Mouse (Mus musculus) splenic B cell, adult 2 months (primary cell): Measurements from ENCODE around the gene 4930452B06Rik.
"Not testable (repeated sequence)": the region's sequence is repeated elsewhere in the genome, so short reads cannot be mapped to it uniquely, and the experiment has no call there.

Source experiments
- DNase-seq: peaks from one replicate; pipeline ENCODE4 v3.0.0-alpha.2; 2011; ENCODE audit warnings: low read depth, low spot score
- H3K27me3 ChIP-seq: 2 replicates; pipeline ENCODE4 v1.6.1; 2012; ENCODE audit warnings: mild to moderate bottlenecking, low read length, moderate library complexity, mixed read lengths; ENCODE audit not compliant: control insufficient read depth, poor library complexity, insufficient read depth, severe bottlenecking
- H3K36me3 ChIP-seq: 2 replicates; pipeline ENCODE4 v1.6.1; 2012; ENCODE audit warnings: mild to moderate bottlenecking, low read length, moderate library complexity, mixed read lengths; ENCODE audit not compliant: control insufficient read depth, poor library complexity, insufficient read depth, severe bottlenecking

4930452B06Rik gene

GRCm38 (mm10) chr14:8612080-8612479 is 54.0 kb downstream of the 4930452B06Rik start:
- Histone ChIP-seq H3K36me3 (no peaks in the 10 kb centered on the region), H3K27me3 (no peaks in the 10 kb centered on the region)
- DNase-seq, result no peak

DNA sequence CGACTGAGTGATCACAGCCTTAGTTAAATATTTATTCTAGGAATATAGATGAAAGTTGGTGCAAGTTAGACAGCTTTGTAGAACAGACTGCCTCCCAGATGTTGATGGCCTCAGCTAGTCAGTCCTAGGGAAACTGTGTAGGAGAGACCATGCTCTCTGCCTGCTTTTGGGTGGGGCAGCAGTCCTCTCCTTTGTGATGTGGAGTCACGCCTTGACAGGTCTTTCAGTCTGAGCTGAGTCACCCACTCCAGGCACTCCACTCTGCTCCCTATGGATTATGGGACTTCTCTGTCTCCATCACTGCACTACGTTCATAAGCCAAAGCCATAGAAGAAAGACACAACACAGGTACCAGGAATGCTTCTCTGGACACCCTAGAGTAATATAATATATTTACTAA is 55.9 kb downstream of the 4930452B06Rik start:
- H3K36me3 ChIP-seq, result no peaks in the 10 kb centered on the region

DNA sequence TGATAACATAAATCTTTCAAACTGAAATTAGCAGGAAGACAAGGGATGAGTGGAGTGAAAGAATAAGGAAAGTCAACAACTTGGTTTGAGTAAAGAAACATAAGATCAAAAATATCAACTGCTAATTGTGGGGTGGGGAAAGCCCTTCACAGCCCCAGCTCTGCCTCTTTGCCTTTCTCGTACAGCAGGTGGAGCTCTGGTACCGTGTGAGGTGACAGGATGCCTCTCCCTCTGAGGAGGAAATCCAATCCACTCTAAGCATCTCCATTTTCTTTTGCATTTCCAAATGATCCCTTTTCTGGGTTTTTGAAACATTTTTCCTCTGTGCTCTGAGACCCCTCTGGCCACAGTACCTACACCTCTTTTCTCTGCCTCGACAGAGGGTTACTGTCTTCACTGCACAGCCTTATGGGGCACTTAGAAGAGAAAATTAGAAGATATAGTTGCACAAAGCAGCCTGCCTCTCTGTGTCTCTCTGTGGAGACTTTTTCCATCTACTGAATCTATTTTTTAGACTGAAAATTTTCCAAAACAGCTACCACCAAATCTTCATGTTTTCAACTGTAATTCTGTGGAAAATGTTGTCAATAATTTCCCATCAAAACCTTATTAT is 57.4 kb downstream of the 4930452B06Rik start:
- peak; percentile 1 for DNase-seq
- Histone ChIP-seq H3K27me3 (no peaks in the 10 kb centered on the region), H3K36me3 (no peaks in the 10 kb centered on the region)

More for the DNA sequence above, 55.9 kb downstream of the 4930452B06Rik start:
- no peaks in the 10 kb centered on the region for H3K27me3 ChIP-seq
- DNase-seq, result no peak

- no peaks in the 10 kb centered on the region for H3K27me3 ChIP-seq
- no peaks in the 10 kb centered on the region for H3K36me3 ChIP-seq
- no peak for DNase-seq
Measured at GRCm38 (mm10) chr14:8604898-8605297, 61.1 kb downstream of the 4930452B06Rik start.

DNA sequence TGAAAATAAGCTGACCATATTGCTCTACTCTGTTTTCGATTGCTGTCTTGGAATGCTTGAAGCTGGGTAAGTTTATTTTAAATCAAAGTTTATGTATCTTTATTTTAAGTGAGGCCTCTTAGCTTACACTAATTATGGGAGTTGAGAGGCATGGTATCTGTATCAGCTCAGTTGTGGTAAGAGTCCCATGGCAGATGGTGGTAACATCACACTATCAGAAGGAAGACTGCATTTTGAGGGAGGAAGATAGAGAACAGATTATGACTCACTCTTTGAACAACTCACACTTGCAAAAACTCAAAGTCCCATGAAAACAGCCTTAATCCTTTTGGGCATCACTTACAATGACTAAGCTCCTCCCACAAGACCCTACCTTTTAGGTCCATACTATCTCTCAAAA is 81.0 kb downstream of the 4930452B06Rik start:
- DNase-seq, result no peak
- Histone ChIP-seq H3K36me3 (no peaks in the 10 kb centered on the region), H3K27me3 (no peaks in the 10 kb centered on the region)

DNA sequence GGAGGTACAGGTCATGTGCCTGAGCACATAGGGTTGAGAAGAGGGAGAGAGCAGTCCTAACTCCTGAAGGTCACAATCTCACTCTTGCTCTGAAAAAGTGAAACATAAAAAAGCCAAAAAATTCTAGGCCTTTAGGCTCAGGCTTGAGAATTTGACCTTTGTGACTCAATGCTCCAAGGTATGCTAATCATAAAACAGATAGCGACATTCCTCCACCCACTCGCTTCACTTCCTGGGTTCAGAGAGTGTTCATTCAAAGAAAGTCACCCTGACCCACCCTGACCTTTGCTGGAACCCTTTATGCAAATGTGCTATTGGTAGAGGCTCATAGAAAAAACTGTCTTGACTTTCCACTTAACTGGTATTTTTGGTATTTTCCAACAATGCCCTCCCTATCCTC is 115.0 kb downstream of the 4930452B06Rik start:
- H3K27me3 ChIP-seq, DNase-seq, H3K36me3 ChIP-seq: not testable (repeated sequence)

DNA sequence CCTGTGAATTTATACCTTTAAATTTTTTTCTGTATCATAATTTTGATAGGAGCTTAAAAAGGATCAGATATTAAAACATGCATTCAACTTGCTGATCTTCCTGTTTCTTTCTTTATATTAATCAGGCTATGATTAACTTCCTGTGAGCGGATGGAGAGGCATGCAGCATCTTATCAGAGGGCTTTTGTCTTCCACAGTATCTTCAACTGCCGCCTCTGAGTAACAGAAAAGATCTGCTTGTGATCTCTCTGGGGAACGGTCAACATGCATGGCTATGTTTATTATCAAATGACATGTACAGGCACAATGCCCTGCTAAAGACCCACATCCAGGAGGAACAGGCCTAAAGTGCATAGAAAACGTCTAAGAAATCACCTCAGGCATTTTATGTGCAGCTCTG is 116.9 kb downstream of the 4930452B06Rik start:
- DNase-seq, result no peak
- no peaks in the 10 kb centered on the region for H3K27me3 ChIP-seq
- no peaks in the 10 kb centered on the region for H3K36me3 ChIP-seq

GRCm38 (mm10) chr14:8536024-8536423 is 130.0 kb downstream of the 4930452B06Rik start:
- no peaks in the 10 kb centered on the region for H3K27me3 ChIP-seq
- no peaks in the 10 kb centered on the region for H3K36me3 ChIP-seq
- DNase-seq, result no peak

GRCm38 (mm10) chr14:8525232-8525631 is 140.8 kb downstream of the 4930452B06Rik start:
- DNase-seq, result no peak
- Histone ChIP-seq H3K36me3 (no peaks in the 10 kb centered on the region), H3K27me3 (no peaks in the 10 kb centered on the region)

GRCm38 (mm10) chr14:8517681-8518080 is 148.4 kb downstream of the 4930452B06Rik start:
- DNase-seq, result no peak
- no peaks in the 10 kb centered on the region for H3K36me3 ChIP-seq
- H3K27me3 ChIP-seq, result no peaks in the 10 kb centered on the region

DNA sequence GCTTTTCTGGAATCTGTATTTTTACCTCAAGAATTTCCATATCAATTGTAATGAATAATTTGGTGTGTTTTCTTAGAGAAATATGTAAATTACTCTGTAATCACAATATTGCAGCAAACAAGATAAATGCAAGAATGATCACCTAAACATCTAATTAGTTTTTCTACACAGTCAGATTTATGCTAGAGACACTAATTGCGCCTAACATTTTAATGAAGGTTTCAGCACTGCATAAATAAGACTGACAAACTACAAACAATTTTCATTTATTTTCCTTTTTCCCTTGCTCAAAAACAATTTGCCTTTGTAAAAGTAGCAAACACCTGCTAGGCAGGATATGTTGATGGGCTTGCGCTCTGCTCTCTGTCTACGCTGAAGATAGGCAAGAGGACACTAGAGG is 152.0 kb downstream of the 4930452B06Rik start:
- Histone ChIP-seq H3K36me3 (no peaks in the 10 kb centered on the region), H3K27me3 (no peaks in the 10 kb centered on the region)
- DNase-seq, result no peak

- no peaks in the 10 kb centered on the region for H3K36me3 ChIP-seq
- H3K27me3 ChIP-seq, result no peaks in the 10 kb centered on the region
- DNase-seq, result no peak
Measured at GRCm38 (mm10) chr14:8511276-8511675, 154.8 kb downstream of the 4930452B06Rik start.

DNA sequence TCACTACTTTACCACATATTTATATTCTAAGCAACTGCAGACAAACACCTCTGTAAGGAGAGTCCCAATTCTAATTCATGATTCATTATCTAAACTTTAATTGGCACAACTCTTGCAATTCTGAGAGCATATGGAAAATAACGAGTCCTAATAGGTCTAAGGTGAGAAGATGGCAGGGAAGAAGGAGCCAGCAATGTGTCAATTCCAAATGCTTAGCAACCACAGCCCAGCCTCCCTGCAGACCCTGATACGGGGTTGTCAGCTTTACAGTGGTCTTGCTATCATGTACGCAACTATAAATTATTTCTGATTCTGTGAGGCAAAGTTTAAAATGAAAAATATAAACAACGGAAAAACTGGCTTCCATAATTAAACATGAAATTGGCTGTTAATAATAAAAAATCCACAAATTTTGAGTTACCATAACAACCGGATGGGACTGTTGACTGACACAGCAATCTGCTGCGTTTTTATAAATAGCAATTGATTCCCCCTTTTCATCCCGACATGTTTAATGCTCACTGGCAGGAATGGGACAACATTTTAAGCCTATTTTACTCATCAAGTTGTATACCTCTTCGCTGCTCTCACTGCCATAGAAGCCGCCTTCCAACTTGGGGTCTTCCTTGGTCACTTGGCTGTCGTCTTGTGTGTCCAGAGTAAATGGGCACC is 155.6 kb downstream of the 4930452B06Rik start:
- Histone ChIP-seq H3K27me3 (no peaks in the 10 kb centered on the region), H3K36me3 (no peaks in the 10 kb centered on the region)
- DNase-seq, result no peak

DNA sequence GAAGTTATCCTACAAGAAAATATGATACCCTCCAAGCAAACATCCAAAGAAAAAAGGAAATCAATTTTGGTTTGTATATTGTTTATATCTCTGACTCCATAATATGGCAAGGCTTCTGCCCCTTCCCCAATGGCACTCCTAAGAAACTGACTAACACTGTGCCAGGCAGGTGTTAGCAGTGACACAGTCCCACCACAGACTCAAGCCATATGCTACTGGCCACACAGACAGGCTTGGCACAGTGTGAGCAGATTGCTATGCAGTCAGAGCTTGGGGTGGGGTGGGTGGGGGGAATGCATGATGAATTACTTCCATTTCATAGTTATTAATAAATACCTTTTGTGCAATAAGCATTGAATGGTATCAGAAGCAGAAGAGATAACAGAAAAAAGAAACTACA is 157.4 kb downstream of the 4930452B06Rik start:
- no peak for DNase-seq
- H3K27me3 ChIP-seq, result no peaks in the 10 kb centered on the region
- H3K36me3 ChIP-seq, result no peaks in the 10 kb centered on the region

DNA sequence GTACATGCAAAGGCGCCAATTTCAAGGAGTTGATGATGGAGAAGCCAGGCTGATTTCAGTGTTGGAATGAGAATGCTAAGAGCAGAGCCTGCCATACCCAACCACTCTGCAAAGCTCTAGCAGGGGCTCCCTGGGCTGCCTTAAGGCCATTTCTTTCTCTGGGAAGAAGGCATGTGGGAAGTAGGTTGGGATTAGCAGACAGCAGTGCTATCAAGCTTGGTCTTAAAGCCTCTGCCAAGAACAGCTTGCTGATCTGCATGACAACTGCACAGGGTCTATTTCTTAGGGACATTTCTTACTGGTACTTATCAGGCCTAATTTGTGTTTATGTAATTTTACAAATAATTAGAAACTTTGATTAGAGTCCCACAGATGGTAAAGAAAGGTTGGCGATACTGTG is 161.8 kb downstream of the 4930452B06Rik start:
- Histone ChIP-seq H3K27me3 (no peaks in the 10 kb centered on the region), H3K36me3 (no peaks in the 10 kb centered on the region)
- no peak for DNase-seq

DNA sequence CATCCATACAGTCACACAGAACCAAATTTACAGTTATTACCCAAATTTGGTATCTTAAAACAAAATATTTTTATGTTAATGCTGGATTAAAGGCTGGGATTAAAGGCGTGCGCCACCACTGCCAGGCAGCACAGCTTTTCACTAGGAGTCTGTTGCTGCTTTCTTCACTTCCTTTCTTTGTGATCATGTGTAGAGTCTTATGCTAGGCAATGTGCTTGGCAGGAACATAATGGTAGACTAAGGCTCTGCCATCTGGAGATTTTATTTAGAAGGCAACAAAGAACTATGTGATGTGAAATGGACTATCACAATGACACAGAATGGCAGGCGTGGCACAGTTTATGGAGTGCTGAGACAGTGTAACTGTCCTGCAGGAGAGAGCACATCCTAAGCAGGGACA is 162.7 kb downstream of the 4930452B06Rik start:
- Histone ChIP-seq H3K36me3 (no peaks in the 10 kb centered on the region), H3K27me3 (no peaks in the 10 kb centered on the region)
- DNase-seq, result no peak
